Mouse (Mus musculus): Measurements from ENCODE around the gene Rras. TPM values are rescaled to one million over a fixed set of nuclear protein-coding genes. Genes with fewer than 3 reads are reported as not detected.

Rras gene
- polyA plus RNA-seq (2014; fragmentation: Nextera tagmentation; extraction: Ambion mirVana): 21.2 and 21.6 TPM in 2 replicates

GRCm38 (mm10) chr7:45017242-45018061 lies at the start of gene Rras:
Rras (plus strand) TSS chr7:45017961.
- 0% methylated on average over 36 of the region's 36 CpGs for WGBS

GRCm38 (mm10) chr7:44970231-44970691 lies 47.5 kb upstream of the Rras start:
- H3K36me3 ChIP-seq (ENCODE audit: control insufficient read depth, insufficient read depth, low read length): 0 out of 2 replicates have a peak, but pooled peaks cover 2% of the 10 kb centered on the region
- H3K27ac ChIP-seq (ENCODE audit: low read depth, low read length): peak overlapping the region; percentile 71
- peak; percentile 97 for ATAC-seq (ENCODE audit: low FRiP score)
- WGBS: 0% methylated on average over 36 of the region's 36 CpGs
- peak overlapping the region; percentile 58 for H3K9ac ChIP-seq (ENCODE audit: low read depth, low read length)
- H3K4me1 ChIP-seq (replicated peaks; ENCODE audit: control insufficient read depth, insufficient read depth, low read length): peaks cover 4% of the 10 kb centered on the region
- no peaks in the 10 kb centered on the region for H3K27me3 ChIP-seq (ENCODE audit: control insufficient read depth, insufficient read depth, low read length)
- H3K9me3 ChIP-seq (ENCODE audit: control insufficient read depth, low read length): no peaks in the 10 kb centered on the region
- DNase-seq (ENCODE audit: low spot score): peak; percentile 88
- peak overlapping the region; percentile 74 for H3K4me2 ChIP-seq (replicated peaks; ENCODE audit: low read depth, low read length)
- H3K4me3 ChIP-seq (ENCODE audit: low read depth, low read length): peak overlapping the region; percentile 47

More at GRCm38 (mm10) chr7:45017242-45018061, at the start of gene Rras:
- Histone ChIP-seq H3K4me3 (ENCODE audit: low read depth, low read length) (peak within 1 kb of the TSS; percentile 94), H3K27me3 (ENCODE audit: control insufficient read depth, insufficient read depth, low read length) (no peaks in the 10 kb centered on the region; the same call in 1 of the 2 replicates), H3K9ac (ENCODE audit: low read depth, low read length) (peak within 1 kb of the TSS; percentile 53), H3K36me3 (ENCODE audit: control insufficient read depth, insufficient read depth, low read length) (peaks cover 2% of the 10 kb centered on the region; the same call in 1 of the 2 replicates), H3K27ac (ENCODE audit: low read depth, low read length) (peak within 1 kb of the TSS; percentile 61), H3K4me2 (replicated peaks; ENCODE audit: low read depth, low read length) (peak within 1 kb of the TSS; percentile 80), H3K4me1 (replicated peaks; ENCODE audit: control insufficient read depth, insufficient read depth, low read length) (no peaks in the 10 kb centered on the region; the same call in 1 of the 2 replicates), H3K9me3 (ENCODE audit: control insufficient read depth, low read length) (no peaks in the 10 kb centered on the region)
- DNase-seq (ENCODE audit: low spot score) (peak; percentile 86), ATAC-seq (ENCODE audit: low FRiP score) (peak; percentile 89)

- WGBS: 75% methylated on average over 7 of the region's 7 CpGs
- no peaks in the 10 kb centered on the region for H3K27me3 ChIP-seq (ENCODE audit: control insufficient read depth, insufficient read depth, low read length)
- H3K4me3 ChIP-seq (ENCODE audit: low read depth, low read length): peak overlapping the region; percentile 47
- H3K27ac ChIP-seq (ENCODE audit: low read depth, low read length): peak overlapping the region; percentile 51; the same call in 1 of the 2 replicates
- H3K9ac ChIP-seq (ENCODE audit: low read depth, low read length): peak overlapping the region; percentile 58
- H3K36me3 ChIP-seq (ENCODE audit: control insufficient read depth, insufficient read depth, low read length): no peaks in the 10 kb centered on the region
- H3K4me2 ChIP-seq (replicated peaks; ENCODE audit: low read depth, low read length): peak overlapping the region; percentile 74
- ATAC-seq (ENCODE audit: low FRiP score) (0 out of 2 replicates have a peak, but pooled peaks have one; percentile 0), DNase-seq (ENCODE audit: low spot score) (no peak)
- no peaks in the 10 kb centered on the region for H3K9me3 ChIP-seq (ENCODE audit: control insufficient read depth, low read length)
- H3K4me1 ChIP-seq (replicated peaks; ENCODE audit: control insufficient read depth, insufficient read depth, low read length): peaks cover 4% of the 10 kb centered on the region
Measured at GRCm38 (mm10) chr7:44971142-44971541, 46.6 kb upstream of the Rras start.

GRCm38 (mm10) chr7:44973415-44974130 lies 44.2 kb upstream of the Rras start:
- H3K4me1 ChIP-seq (replicated peaks; ENCODE audit: control insufficient read depth, insufficient read depth, low read length): peaks cover 4% of the 10 kb centered on the region
- ATAC-seq (ENCODE audit: low FRiP score): no peak

GRCm38 (mm10) chr7:44974383-44975116 lies 43.2 kb upstream of the Rras start, which contains the start of gene Cpt1c:
Cpt1c (minus strand) TSS chr7:44974851.
- H3K9me3 ChIP-seq (ENCODE audit: control insufficient read depth, low read length): no peaks in the 10 kb centered on the region
- H3K9ac ChIP-seq (ENCODE audit: low read depth, low read length): peak within 1 kb of the TSS; percentile 74
- 2% methylated on average over 22 of the region's 22 CpGs for WGBS
- H3K4me3 ChIP-seq (ENCODE audit: low read depth, low read length): peak within 1 kb of the TSS; percentile 29
- H3K36me3 ChIP-seq (ENCODE audit: control insufficient read depth, insufficient read depth, low read length): peaks cover 27% of the 10 kb centered on the region
- H3K27ac ChIP-seq (ENCODE audit: low read depth, low read length): peak within 1 kb of the TSS; percentile 70
- peak within 1 kb of the TSS; percentile 47 for H3K4me2 ChIP-seq (replicated peaks; ENCODE audit: low read depth, low read length)
- H3K27me3 ChIP-seq (ENCODE audit: control insufficient read depth, insufficient read depth, low read length): no peaks in the 10 kb centered on the region
- DNase-seq (ENCODE audit: low spot score): peak; percentile 89
- H3K4me1 ChIP-seq (replicated peaks; ENCODE audit: control insufficient read depth, insufficient read depth, low read length): peaks cover 4% of the 10 kb centered on the region
- peak; percentile 50; the same call in 1 of the 2 replicates for ATAC-seq (ENCODE audit: low FRiP score)

More at GRCm38 (mm10) chr7:44973415-44974130, 44.2 kb upstream of the Rras start:
- Histone ChIP-seq H3K4me3 (ENCODE audit: low read depth, low read length) (peak overlapping the region; percentile 29), H3K27ac (ENCODE audit: low read depth, low read length) (peak overlapping the region; percentile 70), H3K9ac (ENCODE audit: low read depth, low read length) (peak overlapping the region; percentile 74), H3K27me3 (ENCODE audit: control insufficient read depth, insufficient read depth, low read length) (no peaks in the 10 kb centered on the region), H3K9me3 (ENCODE audit: control insufficient read depth, low read length) (no peaks in the 10 kb centered on the region), H3K4me2 (replicated peaks; ENCODE audit: low read depth, low read length) (peak overlapping the region; percentile 47), H3K36me3 (ENCODE audit: control insufficient read depth, insufficient read depth, low read length) (peaks cover 18% of the 10 kb centered on the region)
- no peak for DNase-seq (ENCODE audit: low spot score)
- WGBS: 41% methylated on average over 14 of the region's 14 CpGs

GRCm38 (mm10) chr7:44975117-44975419 lies 42.7 kb upstream of the Rras start:
- no peaks in the 10 kb centered on the region for H3K27me3 ChIP-seq (ENCODE audit: control insufficient read depth, insufficient read depth, low read length)
- peak overlapping the region; percentile 70 for H3K27ac ChIP-seq (ENCODE audit: low read depth, low read length)
- DNase-seq (ENCODE audit: low spot score) (no peak), ATAC-seq (ENCODE audit: low FRiP score) (no peak)
- peak overlapping the region; percentile 29; the same call in 1 of the 2 replicates for H3K4me3 ChIP-seq (ENCODE audit: low read depth, low read length)
- H3K9me3 ChIP-seq (ENCODE audit: control insufficient read depth, low read length): no peaks in the 10 kb centered on the region
- H3K4me1 ChIP-seq (replicated peaks; ENCODE audit: control insufficient read depth, insufficient read depth, low read length): peaks cover 4% of the 10 kb centered on the region
- H3K36me3 ChIP-seq (ENCODE audit: control insufficient read depth, insufficient read depth, low read length): peaks cover 30% of the 10 kb centered on the region
- peak overlapping the region; percentile 74; the same call in 1 of the 2 replicates for H3K9ac ChIP-seq (ENCODE audit: low read depth, low read length)
- 21% methylated on average over 6 of the region's 6 CpGs for WGBS
- no peak overlapping the region for H3K4me2 ChIP-seq (replicated peaks; ENCODE audit: low read depth, low read length)

GRCm38 (mm10) chr7:44978300-44978699 lies 39.5 kb upstream of the Rras start:
- Histone ChIP-seq H3K4me3 (ENCODE audit: low read depth, low read length) (no peak overlapping the region), H3K4me2 (replicated peaks; ENCODE audit: low read depth, low read length) (no peak overlapping the region), H3K36me3 (ENCODE audit: control insufficient read depth, insufficient read depth, low read length) (peaks cover 46% of the 10 kb centered on the region), H3K9ac (ENCODE audit: low read depth, low read length) (no peak overlapping the region), H3K27ac (ENCODE audit: low read depth, low read length) (no peak overlapping the region), H3K27me3 (ENCODE audit: control insufficient read depth, insufficient read depth, low read length) (no peaks in the 10 kb centered on the region), H3K4me1 (replicated peaks; ENCODE audit: control insufficient read depth, insufficient read depth, low read length) (no peaks in the 10 kb centered on the region), H3K9me3 (ENCODE audit: control insufficient read depth, low read length) (no peaks in the 10 kb centered on the region)
- no peak for ATAC-seq (ENCODE audit: low FRiP score)
- WGBS: 93% methylated on average over 3 of the region's 3 CpGs
- no peak for DNase-seq (ENCODE audit: low spot score)

- Histone ChIP-seq H3K4me2 (replicated peaks; ENCODE audit: low read depth, low read length) (no peak overlapping the region), H3K27ac (ENCODE audit: low read depth, low read length) (no peak overlapping the region), H3K27me3 (ENCODE audit: control insufficient read depth, insufficient read depth, low read length) (no peaks in the 10 kb centered on the region), H3K9me3 (ENCODE audit: control insufficient read depth, low read length) (no peaks in the 10 kb centered on the region), H3K4me3 (ENCODE audit: low read depth, low read length) (no peak overlapping the region), H3K36me3 (ENCODE audit: control insufficient read depth, insufficient read depth, low read length) (peaks cover 46% of the 10 kb centered on the region), H3K4me1 (replicated peaks; ENCODE audit: control insufficient read depth, insufficient read depth, low read length) (peaks cover 3% of the 10 kb centered on the region; the same call in 1 of the 2 replicates), H3K9ac (ENCODE audit: low read depth, low read length) (no peak overlapping the region)
- ATAC-seq (ENCODE audit: low FRiP score) (no peak), DNase-seq (ENCODE audit: low spot score) (no peak)
- 97% methylated on average over 8 of the region's 8 CpGs for WGBS
Measured at GRCm38 (mm10) chr7:44981539-44981938, 36.2 kb upstream of the Rras start.
